Mouse (Mus musculus) thymus, postnatal 36 days (tissue): ENCODE measurements around the gene Lhx2.

ENCODE experiments used
- DNase-seq, 2 experiments: peaks; one replicate each; pipeline ENCODE4 v3.0.0; 2022; ENCODE audit warnings: mixed read lengths in 2 of 2

Gene Lhx2

GRCm38 (mm10) chr2:38367023-38367422, 27.9 kb downstream of the Lhx2 start:
- DNase-seq = no peak

GRCm38 (mm10) chr2:38367852-38368251, 28.8 kb downstream of the Lhx2 start:
- no peak for DNase-seq

GRCm38 (mm10) chr2:38368746-38369330, 29.8 kb downstream of the Lhx2 start:
- DNase-seq = peak; percentile 44 to 56

GRCm38 (mm10) chr2:38375606-38376304, 36.7 kb downstream of the Lhx2 start:
- peak; percentile 59 to 65 for DNase-seq

GRCm38 (mm10) chr2:38377254-38377653, 38.2 kb downstream of the Lhx2 start:
- no peak for DNase-seq

- DNase-seq = no peak
Measured at GRCm38 (mm10) chr2:38378346-38378745, 39.3 kb downstream of the Lhx2 start.

- DNase-seq = no peak
Measured at GRCm38 (mm10) chr2:38378849-38379545, 39.9 kb downstream of the Lhx2 start.

- DNase-seq = no peak
Measured at GRCm38 (mm10) chr2:38379546-38379870, 40.4 kb downstream of the Lhx2 start.

GRCm38 (mm10) chr2:38380136-38381083, 41.3 kb downstream of the Lhx2 start:
- DNase-seq = no peak

- DNase-seq = no peak
Measured at GRCm38 (mm10) chr2:38387568-38388262, 48.6 kb downstream of the Lhx2 start.

GRCm38 (mm10) chr2:38394977-38395868, 56.1 kb downstream of the Lhx2 start:
- DNase-seq = no peak

- DNase-seq = no peak
Measured at GRCm38 (mm10) chr2:38395869-38396236, 56.8 kb downstream of the Lhx2 start.

- no peak for DNase-seq
Measured at GRCm38 (mm10) chr2:38397306-38397705, 58.2 kb downstream of the Lhx2 start.

GRCm38 (mm10) chr2:38397882-38398281, 58.8 kb downstream of the Lhx2 start:
- DNase-seq = no peak

- DNase-seq = no peak
Measured at GRCm38 (mm10) chr2:38402611-38403010, 63.5 kb downstream of the Lhx2 start.

GRCm38 (mm10) chr2:38403231-38403630, 64.2 kb downstream of the Lhx2 start:
- no peak for DNase-seq

- DNase-seq = no peak
Measured at GRCm38 (mm10) chr2:38404007-38404596, 65.0 kb downstream of the Lhx2 start.

- no peak for DNase-seq
Measured at GRCm38 (mm10) chr2:38405356-38405755, 66.3 kb downstream of the Lhx2 start.

GRCm38 (mm10) chr2:38409309-38409708, 70.2 kb downstream of the Lhx2 start:
- DNase-seq = no peak

GRCm38 (mm10) chr2:38410227-38410626, 71.1 kb downstream of the Lhx2 start:
- no peak for DNase-seq

- no peak for DNase-seq
Measured at GRCm38 (mm10) chr2:38412599-38413177, 73.6 kb downstream of the Lhx2 start.
